Mouse (Mus musculus): ENCODE measurements around the gene Cnot10. TPM values are rescaled to one million over a fixed set of nuclear protein-coding genes. Genes with fewer than 3 reads are reported as not detected.
A peak's percentile ranks its signal among the peaks of the same experiment; 100 is the strongest.

Cnot10 gene
- total and polyA plus RNA-seq, 3 experiments: 42.4 to 143 (median 46.9) TPM

GRCm38 (mm10) chr9:114639839-114640646 is at the start of gene Cnot10 (continued):
- no peak for TF ChIP-seq SMC3 (IDR thresholded peaks at IDR 0.05; ENCODE audit: low read depth, low read length)
- TF ChIP-seq USF2 (IDR thresholded peaks at IDR 0.05; ENCODE audit: borderline replicate concordance in 1 of 2, insufficient read depth in 1 of 2, low read depth in 1 of 2, low read length in 2 of 2): no peak
- no peak for TF ChIP-seq MEF2A (IDR thresholded peaks at IDR 0.05; ENCODE audit: extremely low read depth, insufficient replicate concordance, low read depth, low read length, poor library complexity, severe bottlenecking)
- TF ChIP-seq POLR2AphosphoS2 (IDR thresholded peaks at IDR 0.05; ENCODE audit: low read length): peak; percentile 64; the same call in 1 of the 2 replicates
- TF ChIP-seq MAX (IDR thresholded peaks at IDR 0.05; ENCODE audit: low read length): peak; percentile 47

DNA sequence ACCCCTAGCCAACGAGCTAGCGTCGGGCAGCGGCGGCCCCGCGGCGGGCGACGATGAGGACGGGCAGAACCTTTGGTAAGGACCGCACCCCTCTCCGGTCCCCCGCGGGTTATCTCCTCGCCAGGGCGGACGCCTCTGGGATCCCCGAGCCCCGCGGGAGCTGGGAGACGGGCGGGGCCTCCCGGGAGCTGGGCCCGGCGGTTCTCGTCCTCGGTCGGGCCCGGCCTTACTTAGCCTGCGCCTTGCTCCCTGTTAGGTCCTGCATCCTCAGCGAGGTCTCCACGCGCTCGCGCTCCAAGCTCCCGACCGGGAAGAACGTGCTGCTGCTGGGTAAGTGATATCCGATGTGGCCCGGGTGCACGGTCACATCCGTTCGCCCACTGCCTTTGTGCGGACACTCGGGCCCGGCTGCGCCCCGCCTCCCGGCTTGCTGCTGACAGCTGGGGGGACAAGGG is 49.0 kb upstream of the Cnot10 start:
- no peak for DNase-seq (ENCODE audit: low read depth, low spot score)
- Histone ChIP-seq H3K9ac (ENCODE audit: control insufficient read depth, low read depth, low read length, poor library complexity, severe bottlenecking) (peak overlapping the region; percentile 91), H3K4me1 (ENCODE audit: control insufficient read depth in 1 of 2, insufficient read depth in 2 of 2, low read length in 2 of 2) (peaks cover 5 to 26% of the 10 kb centered on the region in 2 experiments), H3K27ac (ENCODE audit: control insufficient read depth, low read depth, low read length) (peak overlapping the region; percentile 59), H3K36me3 (ENCODE audit: control insufficient read depth in 1 of 2, insufficient read depth in 2 of 2, low read length in 2 of 2) (peaks cover 0 to 22% of the 10 kb centered on the region in 2 experiments), H3K79me2 (ENCODE audit: control insufficient read depth, insufficient read depth, low read length, poor library complexity) (peaks cover 18% of the 10 kb centered on the region), H3K4me3 (ENCODE audit: control insufficient read depth in 1 of 2, insufficient read depth in 1 of 2, low read depth in 2 of 2, low read length in 2 of 2) (peak overlapping the region; percentile 86 to 94), H3K27me3 (ENCODE audit: control insufficient read depth in 1 of 2, insufficient read depth in 2 of 2, low read length in 2 of 2) (no peaks in the 10 kb centered on the region), H3K9me3 (replicated peaks; ENCODE audit: insufficient read depth, low read length) (no peaks in the 10 kb centered on the region)
- TF ChIP-seq JUND (IDR thresholded peaks at IDR 0.05; ENCODE audit: low read depth, low read length) (no peak), MXI1 (IDR thresholded peaks at IDR 0.05; ENCODE audit: low read depth, low read length) (peak; percentile 76), CHD1 (IDR thresholded peaks at IDR 0.05; ENCODE audit: low read depth, low read length) (peak; percentile 78; the same call in 1 of the 2 replicates), SIN3A (IDR thresholded peaks at IDR 0.05; ENCODE audit: low read length) (peak; percentile 28; the same call in 1 of the 2 replicates), MEF2A (IDR thresholded peaks at IDR 0.05; ENCODE audit: extremely low read depth, insufficient replicate concordance, low read depth, low read length, poor library complexity, severe bottlenecking) (no peak)

- Histone ChIP-seq H3K9ac (ENCODE audit: control insufficient read depth, low read depth, low read length, poor library complexity, severe bottlenecking) (peak within 1 kb of the TSS; percentile 95), H3K79me2 (ENCODE audit: control insufficient read depth, insufficient read depth, low read length, poor library complexity) (peaks cover 18% of the 10 kb centered on the region), H3K9me3 (replicated peaks; ENCODE audit: insufficient read depth, low read length) (no peaks in the 10 kb centered on the region), H3K4me3 (ENCODE audit: control insufficient read depth in 1 of 2, insufficient read depth in 1 of 2, low read depth in 2 of 2, low read length in 2 of 2) (peak within 1 kb of the TSS; percentile 86 to 94), H3K27ac (ENCODE audit: control insufficient read depth, low read depth, low read length) (peak within 1 kb of the TSS; percentile 65), H3K36me3 (ENCODE audit: control insufficient read depth in 1 of 2, insufficient read depth in 2 of 2, low read length in 2 of 2) (peaks cover 0 to 22% of the 10 kb centered on the region in 2 experiments; a peak in 3 of 4 replicates), H3K4me1 (ENCODE audit: control insufficient read depth in 1 of 2, insufficient read depth in 2 of 2, low read length in 2 of 2) (peaks cover 5 to 26% of the 10 kb centered on the region in 2 experiments), H3K27me3 (ENCODE audit: control insufficient read depth in 1 of 2, insufficient read depth in 2 of 2, low read length in 2 of 2) (no peaks in the 10 kb centered on the region)
- TF ChIP-seq CHD2 (IDR thresholded peaks at IDR 0.05; ENCODE audit: low read length) (no peak), NELFE (IDR thresholded peaks at IDR 0.05; ENCODE audit: low read depth, low read length) (peak; percentile 97), MEF2A (IDR thresholded peaks at IDR 0.05; ENCODE audit: extremely low read depth, insufficient replicate concordance, low read depth, low read length, poor library complexity, severe bottlenecking) (no peak), MAZ (IDR thresholded peaks at IDR 0.05; ENCODE audit: low read depth, low read length) (peak; percentile 82; the same call in 1 of the 2 replicates), KAT2A (conservative IDR thresholded peaks at IDR 0.05; ENCODE audit: low read depth, low read length) (no peak; the same call in 1 of the 2 replicates), SIN3A (IDR thresholded peaks at IDR 0.05; ENCODE audit: low read length) (peak; percentile 71), ZC3H11A (IDR thresholded peaks at IDR 0.05; ENCODE audit: low read depth, low read length) (no peak), TCF12 (IDR thresholded peaks at IDR 0.05; ENCODE audit: low read depth, low read length) (0 out of 2 replicates have a peak, but pooled peaks have one; percentile 5), ELF1 (IDR thresholded peaks at IDR 0.05; ENCODE audit: low read depth, low read length) (peak; percentile 89), TBP (IDR thresholded peaks at IDR 0.05; ENCODE audit: low read depth, low read length) (peak; percentile 70), MAX (IDR thresholded peaks at IDR 0.05; ENCODE audit: low read length) (no peak), JUND (IDR thresholded peaks at IDR 0.05; ENCODE audit: low read depth, low read length) (no peak), POLR2A (IDR thresholded peaks at IDR 0.05; ENCODE audit: control insufficient read depth in 1 of 2, insufficient read depth in 1 of 2, low read depth in 1 of 2, low read length in 2 of 2, poor library complexity in 1 of 2) (peak; percentile 80 to 90), POLR2AphosphoS2 (IDR thresholded peaks at IDR 0.05; ENCODE audit: low read length) (peak; percentile 75; the same call in 1 of the 2 replicates), NRF1 (IDR thresholded peaks at IDR 0.05; ENCODE audit: insufficient read depth, low read depth, low read length, poor library complexity, severe bottlenecking) (peak; percentile 96; the same call in 1 of the 2 replicates), ZMIZ1 (IDR thresholded peaks at IDR 0.05; ENCODE audit: low read depth, low read length) (0 out of 2 replicates have a peak, but pooled peaks have one; percentile 61)
- peak; percentile 96 for DNase-seq (ENCODE audit: low read depth, low spot score)
Measured at GRCm38 (mm10) chr9:114688252-114688952, 48.4 kb upstream of the Cnot10 start, which contains the start of gene Dync1li1. Dync1li1 (plus strand) TSS chr9:114688790.
